Mouse (Mus musculus): ENCODE measurements around the gene Mocs2. TPM values are rescaled to one million over a fixed set of nuclear protein-coding genes. Genes with fewer than 3 reads are reported as not detected.

Mocs2 gene
- total and polyA plus RNA-seq, 3 experiments, result 29.4 to 38.1 (median 34.9) TPM

GRCm38 (mm10) chr13:114878667-114879066, 60.6 kb downstream of the Mocs2 start:
- TF ChIP-seq SIN3A (IDR thresholded peaks at IDR 0.05; ENCODE audit: low read length), result no peak
- TF ChIP-seq IRF4 (IDR thresholded peaks at IDR 0.05; ENCODE audit: low read depth, low read length), result peak; percentile 31; the same call in 1 of the 2 replicates
- TF ChIP-seq TCF12 (IDR thresholded peaks at IDR 0.05; ENCODE audit: low read depth, low read length), result no peak
- TF ChIP-seq POLR2A (IDR thresholded peaks at IDR 0.05; ENCODE audit: low read depth, low read length), result no peak
- TF ChIP-seq PAX5 (IDR thresholded peaks at IDR 0.05; ENCODE audit: low read length), result no peak
- peak; percentile 73 for TF ChIP-seq BHLHE40 (IDR thresholded peaks at IDR 0.05; ENCODE audit: low read depth, low read length)
- no peak for TF ChIP-seq NRF1 (IDR thresholded peaks at IDR 0.05; ENCODE audit: low read depth, low read length)
- TF ChIP-seq ZMIZ1 (IDR thresholded peaks at IDR 0.05; ENCODE audit: low read depth, low read length), result no peak
- TF ChIP-seq POLR2AphosphoS2 (IDR thresholded peaks at IDR 0.05; ENCODE audit: low read depth, low read length), result no peak
- peak; percentile 47 for TF ChIP-seq ETS1 (conservative IDR thresholded peaks at IDR 0.05; ENCODE audit: low read depth, low read length)
- TF ChIP-seq ELF1 (IDR thresholded peaks at IDR 0.05; ENCODE audit: low read depth, low read length), result no peak
- TF ChIP-seq EP300 (IDR thresholded peaks at IDR 0.05; ENCODE audit: low read length), result peak; percentile 36; the same call in 1 of the 2 replicates
- no peak for TF ChIP-seq ZC3H11A (IDR thresholded peaks at IDR 0.05; ENCODE audit: low read depth, low read length)
- TF ChIP-seq MEF2A (IDR thresholded peaks at IDR 0.05; ENCODE audit: borderline replicate concordance, low read depth, low read length), result peak; percentile 22; the same call in 1 of the 2 replicates
- H3K9ac ChIP-seq (ENCODE audit: insufficient read depth, low read depth), result no peak overlapping the region
- no peaks in the 10 kb centered on the region for H3K9me3 ChIP-seq (replicated peaks; ENCODE audit: low read length)
- H3K27ac ChIP-seq (ENCODE audit: insufficient read depth, low read depth), result no peak overlapping the region
- H3K79me2 ChIP-seq (replicated peaks; ENCODE audit: control insufficient read depth, extremely low read depth, insufficient read depth, poor library complexity, severe bottlenecking), result no peaks in the 10 kb centered on the region
- no peaks in the 10 kb centered on the region for H3K36me3 ChIP-seq (replicated peaks in 1 of 2; ENCODE audit: control insufficient read depth in 1 of 2, insufficient read depth in 1 of 2, low read length in 1 of 2)
- peak overlapping the region; percentile 33 for H3K4me2 ChIP-seq (ENCODE audit: insufficient read depth, low read depth, poor library complexity, severe bottlenecking)
- peak; percentile 31 for DNase-seq (ENCODE audit: extremely low read depth)
- H3K4me1 ChIP-seq (ENCODE audit: control insufficient read depth in 1 of 2, insufficient read depth in 2 of 2), result peaks cover 3 to 8% of the 10 kb centered on the region in 2 experiments; a peak in 1 of 4 replicates
- H3K27me3 ChIP-seq (replicated peaks), result no peaks in the 10 kb centered on the region
- dilution Hi-C loops (cut with MboI; ENCODE audit: extremely low pct_ligation_motif_present, extremely low pct_unique_long_range_greater_than_20kb, low sequenced_read_pairs) (no loop called here), in situ Hi-C loops (cut with MboI; ENCODE audit: low pct_ligation_motif_present, low pct_unique_long_range_greater_than_20kb, low sequenced_read_pairs) (no loop called here)
- H3K4me3 ChIP-seq (replicated peaks in 1 of 3; ENCODE audit: low read depth in 2 of 3, low read length in 2 of 3, poor library complexity in 1 of 3), result no peak overlapping the region

Other genes starting within 250 kb of the Mocs2 start
- 0.04 TPM in 1 of 2 replicates, not detected in the other for gene Itga2, start 113.9 kb downstream of the Mocs2 start, total RNA-seq (2012; rRNA removed)
- not detected in 2 replicates for gene Itga2, start 113.9 kb downstream of the Mocs2 start, total RNA-seq (2014; rRNA removed)
- gene Itga2, start 113.9 kb downstream of the Mocs2 start, polyA plus RNA-seq (2012; ENCODE audit: insufficient read length, low read depth), result not detected in 2 replicates

All from CH12.LX (cell line).